Mouse (Mus musculus): ENCODE measurements around the gene Il1rl2.

DNA sequence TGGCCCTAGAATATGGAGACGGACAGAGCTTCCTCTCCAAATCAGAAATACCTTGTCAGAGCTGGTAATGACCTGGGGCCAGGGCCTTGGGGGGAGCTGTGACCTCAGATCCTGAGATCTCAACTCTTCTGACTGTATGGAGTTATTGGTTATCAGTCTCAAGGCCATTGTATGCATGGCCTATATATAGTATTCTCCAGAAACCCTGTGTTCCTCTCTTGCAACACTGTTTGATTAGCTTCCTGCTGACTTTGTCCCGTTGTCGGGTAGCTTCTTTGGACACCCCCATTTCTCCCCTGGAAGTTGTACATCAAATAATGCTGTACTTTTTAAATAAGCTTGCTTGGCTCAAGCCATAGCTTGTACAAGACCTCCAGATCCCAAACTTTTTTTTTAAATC, 1.9 kb upstream of the Il1rl2 start:
- TF ChIP-seq MXI1 (IDR thresholded peaks at IDR 0.05; ENCODE audit: low read depth, low read length) (no peak), NRF1 (IDR thresholded peaks at IDR 0.05; ENCODE audit: insufficient read depth, low read depth, low read length, poor library complexity, severe bottlenecking) (no peak), MAFK (IDR thresholded peaks at IDR 0.05; ENCODE audit: borderline replicate concordance, low read depth, low read length) (no peak), CTCF (IDR thresholded peaks at IDR 0.05 in 2 of 3, conservative IDR thresholded peaks at IDR 0.05 in 1 of 3; ENCODE audit: control insufficient read depth in 1 of 3, insufficient read depth in 1 of 3, low read depth in 2 of 3, low read length in 3 of 3, poor library complexity in 1 of 3, severe bottlenecking in 1 of 3) (no peak), TBP (IDR thresholded peaks at IDR 0.05; ENCODE audit: low read depth, low read length) (no peak), RAD21 (IDR thresholded peaks at IDR 0.05; ENCODE audit: low read depth, low read length) (no peak), TAL1 (IDR thresholded peaks at IDR 0.05; ENCODE audit: low read length) (no peak), CHD2 (IDR thresholded peaks at IDR 0.05; ENCODE audit: low read length) (no peak)

Measured in MEL (cell line).